Mouse (Mus musculus): ENCODE measurements around the gene Coro7. TPM values are rescaled to one million over a fixed set of nuclear protein-coding genes. Genes with fewer than 3 reads are reported as not detected.
A peak's percentile ranks its signal among the peaks of the same experiment; 100 is the strongest.

Coro7 gene
- polyA plus RNA-seq, 1 experiment from 2014 or later: 14.4 TPM

DNA sequence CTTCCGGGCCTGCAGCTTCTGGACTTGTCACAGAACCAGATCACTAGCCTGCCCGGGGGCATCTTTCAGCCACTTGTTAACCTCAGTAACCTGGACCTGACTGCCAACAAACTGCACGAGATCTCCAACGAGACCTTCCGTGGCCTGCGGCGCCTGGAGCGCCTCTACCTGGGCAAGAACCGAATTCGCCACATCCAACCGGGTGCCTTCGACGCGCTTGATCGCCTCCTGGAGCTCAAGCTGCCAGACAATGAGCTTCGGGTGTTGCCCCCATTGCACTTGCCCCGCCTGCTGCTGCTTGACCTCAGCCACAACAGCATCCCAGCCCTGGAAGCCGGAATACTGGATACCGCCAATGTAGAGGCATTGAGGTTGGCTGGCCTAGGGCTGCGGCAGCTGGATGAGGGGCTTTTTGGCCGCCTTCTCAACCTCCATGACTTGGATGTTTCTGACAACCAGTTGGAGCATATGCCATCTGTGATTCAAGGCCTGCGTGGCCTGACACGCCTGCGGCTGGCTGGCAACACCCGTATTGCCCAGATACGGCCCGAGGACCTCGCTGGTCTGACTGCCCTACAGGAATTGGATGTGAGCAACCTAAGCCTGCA, 31.1 kb downstream of the Coro7 start:
- no peak overlapping the region for H3K4me3 ChIP-seq (ENCODE audit: low read depth, low read length)
- ATAC-seq (ENCODE audit: low FRiP score): no peak
- no peak overlapping the region for H3K9ac ChIP-seq (ENCODE audit: low read depth, low read length)
- 86% methylated on average over 28 of the region's 28 CpGs for WGBS
- no peaks in the 10 kb centered on the region for H3K4me1 ChIP-seq (replicated peaks; ENCODE audit: control insufficient read depth, insufficient read depth, low read length)
- no peak overlapping the region for H3K4me2 ChIP-seq (replicated peaks; ENCODE audit: low read depth, low read length)
- no peaks in the 10 kb centered on the region for H3K36me3 ChIP-seq (ENCODE audit: control insufficient read depth, insufficient read depth, low read length)
- no peaks in the 10 kb centered on the region for H3K27me3 ChIP-seq (ENCODE audit: control insufficient read depth, insufficient read depth, low read length)
- DNase-seq (ENCODE audit: low spot score): no peak
- H3K9me3 ChIP-seq (ENCODE audit: control insufficient read depth, low read length): no peaks in the 10 kb centered on the region
- no peak overlapping the region for H3K27ac ChIP-seq (ENCODE audit: low read depth, low read length)

GRCm38 (mm10) chr16:4647651-4648141, 31.9 kb downstream of the Coro7 start:
- no peaks in the 10 kb centered on the region for H3K27me3 ChIP-seq (ENCODE audit: control insufficient read depth, insufficient read depth, low read length)
- H3K36me3 ChIP-seq (ENCODE audit: control insufficient read depth, insufficient read depth, low read length): no peaks in the 10 kb centered on the region
- no peak for DNase-seq (ENCODE audit: low spot score)
- H3K4me1 ChIP-seq (replicated peaks; ENCODE audit: control insufficient read depth, insufficient read depth, low read length): 0 out of 2 replicates have a peak, but pooled peaks cover 2% of the 10 kb centered on the region
- no peak for ATAC-seq (ENCODE audit: low FRiP score)
- WGBS: 78% methylated on average over 13 of the region's 13 CpGs
- H3K27ac ChIP-seq (ENCODE audit: low read depth, low read length): no peak overlapping the region
- H3K4me3 ChIP-seq (ENCODE audit: low read depth, low read length): no peak overlapping the region
- H3K9ac ChIP-seq (ENCODE audit: low read depth, low read length): no peak overlapping the region
- H3K9me3 ChIP-seq (ENCODE audit: control insufficient read depth, low read length): no peaks in the 10 kb centered on the region
- H3K4me2 ChIP-seq (replicated peaks; ENCODE audit: low read depth, low read length): no peak overlapping the region

DNA sequence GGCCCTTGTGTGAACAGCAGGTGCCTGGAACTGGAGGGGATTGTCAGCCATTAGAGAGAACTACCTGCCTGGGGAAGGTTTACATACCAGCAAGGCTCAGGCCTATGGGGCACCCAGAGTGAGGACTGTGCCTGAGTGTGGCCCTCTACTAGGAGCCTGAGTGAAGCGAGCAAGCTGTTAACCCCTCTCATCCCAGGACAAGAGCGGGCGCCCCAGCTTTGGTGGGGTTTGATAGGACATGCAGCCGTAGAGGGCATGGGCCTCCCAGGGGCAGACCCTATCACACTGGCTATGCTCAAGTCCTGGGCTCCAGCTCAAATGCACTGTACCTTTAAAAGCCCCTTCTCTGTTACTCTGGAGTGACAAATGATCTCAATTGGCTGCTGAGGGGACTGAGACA, 32.7 kb downstream of the Coro7 start:
- no peak overlapping the region for H3K9ac ChIP-seq (ENCODE audit: low read depth, low read length)
- H3K4me2 ChIP-seq (replicated peaks; ENCODE audit: low read depth, low read length): no peak overlapping the region
- ATAC-seq (ENCODE audit: low FRiP score) (no peak), DNase-seq (ENCODE audit: low spot score) (no peak)
- no peak overlapping the region for H3K4me3 ChIP-seq (ENCODE audit: low read depth, low read length)
- H3K9me3 ChIP-seq (ENCODE audit: control insufficient read depth, low read length): no peaks in the 10 kb centered on the region
- H3K27me3 ChIP-seq (ENCODE audit: control insufficient read depth, insufficient read depth, low read length): no peaks in the 10 kb centered on the region
- WGBS: 64% methylated on average over 4 of the region's 4 CpGs
- H3K27ac ChIP-seq (ENCODE audit: low read depth, low read length): no peak overlapping the region
- peaks cover 2% of the 10 kb centered on the region; the same call in 1 of the 2 replicates for H3K4me1 ChIP-seq (replicated peaks; ENCODE audit: control insufficient read depth, insufficient read depth, low read length)
- H3K36me3 ChIP-seq (ENCODE audit: control insufficient read depth, insufficient read depth, low read length): no peaks in the 10 kb centered on the region

GRCm38 (mm10) chr16:4645867-4646266, 33.7 kb downstream of the Coro7 start:
- DNase-seq (ENCODE audit: low spot score) (no peak), ATAC-seq (ENCODE audit: low FRiP score) (no peak)
- no peak overlapping the region for H3K9ac ChIP-seq (ENCODE audit: low read depth, low read length)
- no peak overlapping the region for H3K27ac ChIP-seq (ENCODE audit: low read depth, low read length)
- no peaks in the 10 kb centered on the region for H3K9me3 ChIP-seq (ENCODE audit: control insufficient read depth, low read length)
- peaks cover 5% of the 10 kb centered on the region; the same call in 1 of the 2 replicates for H3K4me1 ChIP-seq (replicated peaks; ENCODE audit: control insufficient read depth, insufficient read depth, low read length)
- no peak overlapping the region for H3K4me3 ChIP-seq (ENCODE audit: low read depth, low read length)
- H3K27me3 ChIP-seq (ENCODE audit: control insufficient read depth, insufficient read depth, low read length): no peaks in the 10 kb centered on the region
- no peaks in the 10 kb centered on the region for H3K36me3 ChIP-seq (ENCODE audit: control insufficient read depth, insufficient read depth, low read length)
- no peak overlapping the region for H3K4me2 ChIP-seq (replicated peaks; ENCODE audit: low read depth, low read length)
- WGBS: 73% methylated on average over 4 of the region's 4 CpGs

DNA sequence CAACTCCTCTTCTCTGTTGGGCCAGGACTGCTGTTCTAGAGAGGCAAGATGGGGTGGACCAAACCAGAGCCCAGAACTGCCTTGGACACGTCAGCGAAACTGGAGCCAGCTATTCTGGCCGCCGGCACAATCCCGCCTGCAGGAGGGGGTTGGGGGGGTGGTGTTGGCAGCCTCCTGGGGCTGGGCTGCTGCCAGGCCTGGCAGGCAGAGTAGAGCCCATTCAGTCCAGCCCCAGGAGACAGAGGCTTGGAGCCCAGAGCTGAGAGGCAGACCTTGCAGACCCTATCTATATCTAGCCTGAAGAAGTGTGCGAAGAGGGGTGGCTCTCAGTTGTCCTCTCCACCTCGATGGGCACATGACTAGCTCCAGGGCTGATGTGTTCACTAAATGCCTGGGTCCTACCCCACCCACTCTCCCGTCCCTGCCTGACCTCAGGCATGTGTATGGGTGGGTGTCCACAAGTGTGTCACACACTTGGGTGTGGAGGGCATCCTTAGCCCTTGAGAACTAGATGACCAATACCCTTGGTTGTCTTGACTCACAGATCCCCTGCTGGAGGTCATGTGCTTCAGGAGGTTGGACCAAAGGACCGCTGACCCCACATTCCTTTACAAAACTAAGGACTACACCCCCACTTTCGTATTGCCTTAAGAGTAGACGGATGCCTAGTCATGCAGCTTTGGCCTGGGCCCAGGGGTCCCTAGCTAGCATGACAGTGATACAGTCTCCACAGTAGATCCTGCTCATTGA, 35.7 kb downstream of the Coro7 start:
- ATAC-seq (ENCODE audit: low FRiP score) (no peak), DNase-seq (ENCODE audit: low spot score) (no peak)
- WGBS: 74% methylated on average over 11 of the region's 11 CpGs
- Histone ChIP-seq H3K36me3 (ENCODE audit: control insufficient read depth, insufficient read depth, low read length) (no peaks in the 10 kb centered on the region), H3K9me3 (ENCODE audit: control insufficient read depth, low read length) (no peaks in the 10 kb centered on the region), H3K27ac (ENCODE audit: low read depth, low read length) (no peak overlapping the region), H3K9ac (ENCODE audit: low read depth, low read length) (no peak overlapping the region), H3K4me2 (replicated peaks; ENCODE audit: low read depth, low read length) (no peak overlapping the region), H3K4me1 (replicated peaks; ENCODE audit: control insufficient read depth, insufficient read depth, low read length) (peaks cover 6% of the 10 kb centered on the region; the same call in 1 of the 2 replicates), H3K27me3 (ENCODE audit: control insufficient read depth, insufficient read depth, low read length) (no peaks in the 10 kb centered on the region), H3K4me3 (ENCODE audit: low read depth, low read length) (no peak overlapping the region)

DNA sequence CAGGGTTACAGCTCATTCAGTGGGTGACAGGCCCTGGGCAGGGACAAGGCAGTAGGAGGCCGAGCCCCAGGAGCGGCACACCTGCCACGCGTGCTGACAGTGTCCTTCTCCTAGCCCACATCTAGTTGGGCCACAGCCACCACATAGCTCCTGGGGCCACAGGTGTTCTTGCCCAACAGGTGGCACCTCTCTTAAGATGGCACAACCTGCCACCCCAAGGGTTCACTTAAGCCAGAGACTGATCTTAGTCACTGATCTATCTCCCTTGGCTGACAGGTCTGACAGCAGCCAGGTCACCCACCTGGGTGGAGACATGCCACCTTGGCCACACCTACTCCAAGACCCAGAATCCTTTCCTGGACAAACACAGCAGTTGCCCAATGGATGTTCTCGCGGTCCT, 36.6 kb downstream of the Coro7 start:
- WGBS: 79% methylated on average over 6 of the region's 6 CpGs
- peaks cover 6% of the 10 kb centered on the region; the same call in 1 of the 2 replicates for H3K4me1 ChIP-seq (replicated peaks; ENCODE audit: control insufficient read depth, insufficient read depth, low read length)
- no peaks in the 10 kb centered on the region for H3K36me3 ChIP-seq (ENCODE audit: control insufficient read depth, insufficient read depth, low read length)
- DNase-seq (ENCODE audit: low spot score) (no peak), ATAC-seq (ENCODE audit: low FRiP score) (no peak)
- H3K4me3 ChIP-seq (ENCODE audit: low read depth, low read length): no peak overlapping the region
- no peak overlapping the region for H3K4me2 ChIP-seq (replicated peaks; ENCODE audit: low read depth, low read length)
- no peak overlapping the region for H3K9ac ChIP-seq (ENCODE audit: low read depth, low read length)
- H3K27ac ChIP-seq (ENCODE audit: low read depth, low read length): no peak overlapping the region
- no peaks in the 10 kb centered on the region for H3K27me3 ChIP-seq (ENCODE audit: control insufficient read depth, insufficient read depth, low read length)
- no peaks in the 10 kb centered on the region for H3K9me3 ChIP-seq (ENCODE audit: control insufficient read depth, low read length)

- H3K27me3 ChIP-seq (ENCODE audit: control insufficient read depth, insufficient read depth, low read length): no peaks in the 10 kb centered on the region
- H3K27ac ChIP-seq (ENCODE audit: low read depth, low read length): 0 out of 2 replicates have a peak overlapping the region, but pooled peaks have one; percentile 17
- WGBS: 36% methylated on average over 13 of the region's 13 CpGs
- peak; percentile 39 for DNase-seq (ENCODE audit: low spot score)
- peak overlapping the region; percentile 17; the same call in 1 of the 2 replicates for H3K4me2 ChIP-seq (replicated peaks; ENCODE audit: low read depth, low read length)
- H3K36me3 ChIP-seq (ENCODE audit: control insufficient read depth, insufficient read depth, low read length): no peaks in the 10 kb centered on the region
- peaks cover 6% of the 10 kb centered on the region; the same call in 1 of the 2 replicates for H3K4me1 ChIP-seq (replicated peaks; ENCODE audit: control insufficient read depth, insufficient read depth, low read length)
- no peak overlapping the region for H3K4me3 ChIP-seq (ENCODE audit: low read depth, low read length)
- no peaks in the 10 kb centered on the region for H3K9me3 ChIP-seq (ENCODE audit: control insufficient read depth, low read length)
- 0 out of 2 replicates have a peak overlapping the region, but pooled peaks have one; percentile 15 for H3K9ac ChIP-seq (ENCODE audit: low read depth, low read length)
- 0 out of 2 replicates have a peak, but pooled peaks have one; percentile 25 for ATAC-seq (ENCODE audit: low FRiP score)
Measured at GRCm38 (mm10) chr16:4642190-4642589, 37.4 kb downstream of the Coro7 start.

DNA sequence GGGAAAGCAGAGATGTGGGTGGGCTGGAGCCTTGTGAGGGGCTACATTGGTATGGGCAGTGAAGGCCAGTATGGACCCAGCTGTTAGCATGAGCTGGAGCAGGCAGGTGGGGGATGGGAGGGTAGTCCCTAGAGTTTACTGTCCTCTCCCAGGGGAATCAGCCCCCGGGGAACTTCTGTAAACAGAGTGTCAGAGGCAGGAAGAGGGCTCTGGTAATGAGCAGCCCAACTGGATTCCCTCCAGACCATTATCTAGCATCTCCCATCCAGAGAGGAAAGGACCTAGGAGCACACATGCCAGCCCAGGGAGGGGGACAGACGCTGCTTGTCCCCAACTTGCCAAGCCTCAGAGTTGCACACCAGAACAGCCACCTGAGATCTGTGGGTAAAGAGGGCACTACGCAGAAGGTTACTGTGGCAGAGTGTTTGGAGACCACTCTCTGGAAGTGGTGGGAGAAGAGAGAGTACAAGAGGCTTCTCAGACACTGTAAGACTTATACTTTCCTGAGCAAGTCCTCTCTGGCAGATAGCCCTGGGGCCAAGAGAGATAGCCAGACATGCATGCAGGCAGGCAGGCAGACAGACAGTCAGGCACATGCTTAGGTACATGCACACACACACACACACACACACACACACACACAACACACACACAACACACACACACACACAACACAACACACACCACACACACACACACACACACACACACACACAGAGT, 38.3 kb downstream of the Coro7 start:
- no peaks in the 10 kb centered on the region for H3K9me3 ChIP-seq (ENCODE audit: control insufficient read depth, low read length)
- peaks cover 6% of the 10 kb centered on the region; the same call in 1 of the 2 replicates for H3K4me1 ChIP-seq (replicated peaks; ENCODE audit: control insufficient read depth, insufficient read depth, low read length)
- no peaks in the 10 kb centered on the region for H3K27me3 ChIP-seq (ENCODE audit: control insufficient read depth, insufficient read depth, low read length)
- no peaks in the 10 kb centered on the region for H3K36me3 ChIP-seq (ENCODE audit: control insufficient read depth, insufficient read depth, low read length)
- no peak overlapping the region for H3K27ac ChIP-seq (ENCODE audit: low read depth, low read length)
- ATAC-seq (ENCODE audit: low FRiP score) (no peak), DNase-seq (ENCODE audit: low spot score) (no peak)
- H3K4me2 ChIP-seq (replicated peaks; ENCODE audit: low read depth, low read length): peak overlapping the region; percentile 90
- H3K9ac ChIP-seq (ENCODE audit: low read depth, low read length): no peak overlapping the region
- peak overlapping the region; percentile 60; the same call in 1 of the 2 replicates for H3K4me3 ChIP-seq (ENCODE audit: low read depth, low read length)
- 56% methylated on average over 3 of the region's 3 CpGs for WGBS
